In the genomic region with DNA sequence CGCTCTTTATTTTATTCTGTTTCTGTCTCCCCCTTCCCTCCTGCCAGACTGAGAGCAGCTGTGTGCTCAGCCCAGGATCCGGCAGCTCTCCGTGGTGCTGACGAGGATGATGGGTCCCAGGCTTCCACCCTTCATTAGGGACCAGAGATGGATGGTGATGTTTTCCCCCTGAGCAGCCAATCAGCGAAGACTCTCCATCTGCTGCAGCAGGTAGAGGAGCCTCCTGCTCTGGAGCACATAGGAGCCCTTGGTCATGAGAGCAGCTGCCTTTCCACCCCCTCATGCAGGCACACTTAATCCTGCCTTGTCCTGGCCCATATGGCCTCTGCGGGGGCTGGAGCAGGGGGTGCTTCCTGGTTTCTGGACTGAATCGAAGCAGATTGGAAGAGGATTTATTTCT, we compare ENCODE assay signal across 7 mouse cellular contexts.
DNase-seq lines count a peak whose midpoint lies in the region; ATAC-seq and TF ChIP-seq lines count a peak whose summit lies in the region.

No protein-coding gene starts in this region.

- H3K9me3 ChIP-seq in forebrain, embryonic 16.5 days (ENCODE audit: control insufficient read depth, low read length): no peaks in the 10 kb centered on the region
- no peaks in the 10 kb centered on the region for H3K9me3 ChIP-seq in liver, postnatal 0 days (ENCODE audit: low read length)

- peak; percentile 84 for ATAC-seq in forebrain, embryonic 16.5 days
- ATAC-seq in liver, postnatal 0 days: no peak

- no peaks in the 10 kb centered on the region for H3K27me3 ChIP-seq in forebrain, embryonic 16.5 days (replicated peaks; ENCODE audit: control insufficient read depth, insufficient read depth, low read length)
- H3K27me3 ChIP-seq in liver, postnatal 0 days (ENCODE audit: insufficient read depth, low read length): no peaks in the 10 kb centered on the region

- TF ChIP-seq EP300 in liver, postnatal 0 days (IDR thresholded peaks at IDR 0.05; ENCODE audit: low read depth): no peak

- intact Hi-C loops in left cerebral cortex, postnatal 4 days (cut with DNase I): no loop called here

- no peaks in the 10 kb centered on the region for H3K36me3 ChIP-seq in forebrain, embryonic 16.5 days (ENCODE audit: control insufficient read depth, insufficient read depth)
- no peaks in the 10 kb centered on the region for H3K36me3 ChIP-seq in liver, postnatal 0 days (replicated peaks; ENCODE audit: insufficient read depth, low read length)

- WGBS in forebrain, embryonic 16.5 days: 13% methylated on average over 7 of the region's 7 CpGs
- WGBS in liver, postnatal 0 days (ENCODE audit: insufficient replicate concordance): 27% methylated on average over 7 of the region's 7 CpGs

- H3K4me3 ChIP-seq in forebrain, embryonic 16.5 days (replicated peaks; ENCODE audit: low read length): 0 out of 2 replicates have a peak overlapping the region, but pooled peaks have one; percentile 5
- no peak overlapping the region for H3K4me3 ChIP-seq in liver, postnatal 0 days (ENCODE audit: low read depth, low read length)

- peak overlapping the region; percentile 61 for H3K27ac ChIP-seq in forebrain, embryonic 16.5 days (ENCODE audit: low read length)
- no peak overlapping the region for H3K27ac ChIP-seq in liver, postnatal 0 days (ENCODE audit: low read depth)

- TF ChIP-seq CTCF in liver, postnatal 0 days (IDR thresholded peaks at IDR 0.05; ENCODE audit: low read depth): no peak

- peak; percentile 8 for DNase-seq in ovary, postnatal 36 days (ENCODE audit: low spot score)
- no peak for DNase-seq in ovary, postnatal 10 days (ENCODE audit: low spot score)
- DNase-seq in cerebellum, adult 8-10 months: peak; percentile 27
- DNase-seq in left cerebral cortex, postnatal 4 days: peak; percentile 81
- peak; percentile 27 for DNase-seq in right cerebral cortex, postnatal 4 days
- no peak for DNase-seq in liver, postnatal 0 days

- peak overlapping the region; percentile 38 for H3K4me2 ChIP-seq in forebrain, embryonic 16.5 days (ENCODE audit: low read length)
- no peak overlapping the region for H3K4me2 ChIP-seq in liver, postnatal 0 days (ENCODE audit: low read depth, low read length)

- peaks cover 13% of the 10 kb centered on the region for H3K4me1 ChIP-seq in forebrain, embryonic 16.5 days (replicated peaks; ENCODE audit: control insufficient read depth, insufficient read depth, low read length)
- H3K4me1 ChIP-seq in liver, postnatal 0 days (ENCODE audit: insufficient read depth): no peaks in the 10 kb centered on the region

- peak overlapping the region; percentile 44 for H3K9ac ChIP-seq in forebrain, embryonic 16.5 days (replicated peaks; ENCODE audit: low read depth, low read length)
- no peak overlapping the region for H3K9ac ChIP-seq in liver, postnatal 0 days (replicated peaks)

Comparison
In these comparisons a context has a peak if more than half of its experiments do, and no peak if none do; other contexts are left out.
1. DNase-seq: peak in ovary, postnatal 36 days (single experiment), cerebellum, adult 8-10 months (single experiment), left cerebral cortex, postnatal 4 days (single experiment) and right cerebral cortex, postnatal 4 days (single experiment); none in ovary, postnatal 10 days (single experiment) and liver, postnatal 0 days (single experiment).